Mouse (Mus musculus): ENCODE results near the gene Smim26.

Gene Smim26

GRCm38 (mm10) chr2:144593951-144594651 lies at the start of gene Smim26:
Smim26 (plus strand) TSS chr2:144594054.
- DNase-seq: peak; percentile 80

GRCm38 (mm10) chr2:144544630-144545029 lies 49.2 kb upstream of the Smim26 start:
- DNase-seq: no peak

GRCm38 (mm10) chr2:144545061-144545460 lies 48.8 kb upstream of the Smim26 start:
- DNase-seq: no peak

GRCm38 (mm10) chr2:144545481-144545880 lies 48.4 kb upstream of the Smim26 start:
- no peak for DNase-seq

GRCm38 (mm10) chr2:144547559-144547958 lies 46.3 kb upstream of the Smim26 start:
- no peak for DNase-seq

- DNase-seq: peak; percentile 67
Measured at GRCm38 (mm10) chr2:144550529-144550928, 43.3 kb upstream of the Smim26 start, which contains the start of gene Rbbp9. Rbbp9 (minus strand) TSS chr2:144550869.

- no peak for DNase-seq
Measured at GRCm38 (mm10) chr2:144553905-144554304, 39.9 kb upstream of the Smim26 start.

GRCm38 (mm10) chr2:144555286-144555819 lies 38.5 kb upstream of the Smim26 start:
- DNase-seq: no peak

- DNase-seq: peak; percentile 96
Measured at GRCm38 (mm10) chr2:144555820-144556552, 37.9 kb upstream of the Smim26 start, which contains the start of gene Sec23b. Sec23b (plus strand) TSS chr2:144556229.

GRCm38 (mm10) chr2:144588723-144589122 lies 5.1 kb upstream of the Smim26 start:
- no peak for DNase-seq

- DNase-seq: peak; percentile 28
Measured at GRCm38 (mm10) chr2:144593036-144593435, 818 bp upstream of the Smim26 start.

- DNase-seq: no peak
Measured at GRCm38 (mm10) chr2:144598006-144598405, 4.2 kb downstream of the Smim26 start.

- peak; percentile 95 for DNase-seq
Measured at GRCm38 (mm10) chr2:144599831-144600687, 6.2 kb downstream of the Smim26 start, which contains the start of gene Dtd1. Dtd1 (plus strand) TSS chr2:144599897.

- DNase-seq: no peak
Measured at GRCm38 (mm10) chr2:144601576-144601975, 7.7 kb downstream of the Smim26 start.

- DNase-seq: no peak
Measured at GRCm38 (mm10) chr2:144613956-144614355, 20.1 kb downstream of the Smim26 start.

GRCm38 (mm10) chr2:144617074-144617874 lies 23.4 kb downstream of the Smim26 start:
- DNase-seq: no peak

GRCm38 (mm10) chr2:144621491-144621890 lies 27.6 kb downstream of the Smim26 start:
- peak; percentile 62 for DNase-seq

- no peak for DNase-seq
Measured at GRCm38 (mm10) chr2:144633551-144633950, 39.7 kb downstream of the Smim26 start.

GRCm38 (mm10) chr2:144634231-144634630 lies 40.4 kb downstream of the Smim26 start:
- no peak for DNase-seq

- DNase-seq: no peak
Measured at GRCm38 (mm10) chr2:144634729-144635128, 40.9 kb downstream of the Smim26 start.

- peak; percentile 55 for DNase-seq
Measured at GRCm38 (mm10) chr2:144635644-144636320, 41.9 kb downstream of the Smim26 start.

Data from cerebellum, adult 11-12 months (tissue).